Mouse (Mus musculus) activated CD4-positive, CD25-positive, alpha-beta regulatory T cell, adult 9 weeks (primary cell): ENCODE measurements around the gene Prss33. TPM values are rescaled to one million over a fixed set of nuclear protein-coding genes. Genes with fewer than 3 reads are reported as not detected.

Experiments
- polyA plus RNA-seq: library from polyadenylated mRNA; unstranded; fragments of 100-300 nt; shearing (Covaris generic); gene quantifications from one replicate; pipeline ENCODE4 v1.2.1, GENCODE M21; 2017

Prss33 gene
- 0.49 TPM for polyA plus RNA-seq

DNA sequence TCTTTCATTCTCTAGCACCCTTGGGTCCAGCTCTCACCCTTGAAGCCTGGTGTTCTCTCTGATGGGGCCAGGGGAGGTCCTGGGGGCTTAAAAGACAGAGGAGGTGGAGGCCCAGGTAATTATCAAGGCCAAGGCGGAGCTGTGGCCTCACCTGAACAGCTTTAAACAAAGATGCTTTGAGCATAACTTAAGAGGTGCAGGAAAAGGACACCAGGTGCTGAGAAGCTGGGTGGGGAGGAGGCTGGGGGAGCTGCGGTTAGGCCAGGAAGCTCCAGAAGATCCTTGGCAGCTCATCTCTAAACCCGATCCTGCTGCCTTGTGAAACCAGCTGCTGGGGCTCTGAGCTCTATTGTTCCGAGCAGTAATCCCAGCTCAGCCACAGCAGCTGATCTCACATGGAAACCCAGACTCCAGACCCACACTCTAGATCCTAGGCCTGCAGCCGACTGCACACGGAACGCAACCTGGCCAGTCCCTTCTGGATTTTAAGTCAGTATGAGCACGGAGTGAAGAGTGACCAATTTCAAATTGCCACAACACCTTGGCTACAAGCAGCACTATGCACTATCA is at the start of gene Prss33:
TSS of gene Prss33 (minus strand) at position 51 of the 570 bp plus-strand sequence.

GRCm38 (mm10) chr17:23880576-23880975 is 44.7 kb upstream of the Prss33 start, which contains the start of the genes Dcpp1 and Dcpp2:
TSS of gene Dcpp1 (plus strand) at chr17:23880876.
TSS of gene Dcpp2 (plus strand) at chr17:23880880.

GRCm38 (mm10) chr17:23867756-23868155 is 31.9 kb upstream of the Prss33 start, which contains the start of gene Prss21:
TSS of gene Prss21 (plus strand) at chr17:23868056.

GRCm38 (mm10) chr17:23843812-23844273 is 8.0 kb upstream of the Prss33 start, which contains the start of the genes Prss32 and Prss41:
TSS of gene Prss32 (plus strand) at chr17:23843855.
TSS of gene Prss41 (minus strand) at chr17:23844172.

GRCm38 (mm10) chr17:23829064-23829619 is 6.7 kb downstream of the Prss33 start, which contains the start of gene Elob:
TSS of gene Elob (minus strand) at chr17:23829136.

DNA sequence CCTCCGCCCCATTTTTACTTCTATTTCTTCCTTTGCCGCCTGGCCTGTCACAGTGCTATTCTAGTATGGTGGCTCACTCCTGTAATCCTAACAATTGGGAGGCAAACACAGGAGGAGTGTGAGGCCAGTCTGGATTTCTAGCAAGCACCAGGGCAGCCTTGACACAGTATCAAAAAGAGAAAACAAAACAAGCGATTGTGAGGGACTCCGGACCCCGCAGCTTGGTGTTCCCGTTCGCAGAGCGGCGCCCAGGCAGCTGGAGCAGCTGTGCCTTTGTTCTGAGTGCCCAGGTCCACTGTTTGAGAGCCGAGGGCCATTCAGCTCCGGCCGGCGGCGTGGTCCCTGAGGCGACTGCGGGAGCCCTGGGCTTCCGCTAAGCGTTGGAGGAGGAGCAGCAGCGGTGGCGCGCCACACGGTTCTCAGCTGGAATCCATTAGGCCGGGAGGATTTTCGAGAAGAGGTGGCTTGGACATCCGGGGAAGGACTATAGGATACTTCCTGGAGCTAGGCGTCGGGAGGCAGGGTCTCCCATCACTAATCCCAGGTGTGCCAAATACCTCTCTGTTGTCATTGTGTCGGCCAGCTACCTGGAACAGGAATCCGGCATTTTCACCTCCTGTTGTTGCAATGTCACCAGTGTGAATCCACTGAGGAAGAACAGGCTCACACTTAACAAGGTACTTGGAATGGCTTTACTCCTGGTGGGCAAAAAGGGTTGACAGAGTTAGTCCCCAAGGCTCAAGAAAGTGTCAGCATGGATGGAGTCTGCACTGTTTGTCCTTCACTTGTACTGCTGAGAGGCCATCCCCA is 45.4 kb downstream of the Prss33 start, which contains the start of gene Srrm2:
TSS of gene Srrm2 (plus strand) at position 264 of the 810 bp plus-strand sequence.

DNA sequence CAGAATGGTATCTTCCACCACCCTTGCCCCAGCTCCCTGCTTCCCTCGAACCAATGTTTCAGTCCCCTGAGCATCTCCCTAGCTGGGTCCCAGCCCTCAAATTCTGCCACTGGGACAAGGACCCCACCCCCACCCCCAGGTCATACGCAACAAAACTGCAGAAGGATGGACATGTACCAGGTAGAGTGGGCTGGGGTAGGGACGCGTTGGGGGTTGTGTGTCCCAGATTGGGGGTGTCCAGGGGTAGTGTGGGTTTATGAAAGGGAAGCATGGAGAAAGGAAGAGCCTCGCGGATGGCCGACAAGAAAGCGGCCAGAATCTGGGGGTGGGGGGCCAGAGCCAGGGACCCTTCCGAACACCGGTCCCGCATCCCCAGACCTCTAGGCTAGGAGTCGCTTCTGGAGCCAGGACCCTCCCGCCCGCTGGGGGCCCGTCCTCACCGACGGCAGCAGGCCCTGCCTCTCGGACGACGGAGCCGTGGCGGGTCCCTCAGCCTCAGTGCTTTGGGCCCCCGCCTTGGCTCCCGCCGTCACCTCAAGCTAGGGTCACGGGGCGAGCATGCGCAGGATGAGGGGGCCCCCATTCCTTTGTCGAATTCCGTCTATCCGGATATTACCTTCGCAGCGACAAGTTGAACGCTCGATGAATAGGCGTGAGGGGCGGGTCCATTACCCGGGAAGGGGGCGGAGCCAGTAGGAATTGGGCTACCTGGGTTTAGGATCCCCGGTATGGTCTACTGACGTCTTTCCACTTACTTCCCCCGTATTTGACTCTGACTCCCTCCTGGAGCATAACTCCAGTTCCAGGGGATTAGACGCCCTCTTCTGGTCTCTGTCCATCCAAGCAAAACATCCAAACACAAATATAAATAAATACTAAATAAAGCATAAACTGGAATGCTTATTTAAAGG is 50.0 kb downstream of the Prss33 start, which contains the start of gene Flywch2:
TSS of gene Flywch2 (minus strand) at position 521 of the 911 bp plus-strand sequence.

Other genes starting within 250 kb of the Prss33 start
- gene Zfp13, start 236.6 kb downstream of the Prss33 start, polyA plus RNA-seq = not detected
- 0.89 TPM for gene Zscan10, start 235.2 kb downstream of the Prss33 start, polyA plus RNA-seq
- 0.60 TPM for gene Mmp25, start 190.8 kb downstream of the Prss33 start, polyA plus RNA-seq
- gene Bicdl2, start 175.6 kb downstream of the Prss33 start, polyA plus RNA-seq = not detected
- gene Hcfc1r1, start 162.5 kb downstream of the Prss33 start, polyA plus RNA-seq = 64.9 TPM
- 31.2 TPM for gene Thoc6, start 162.2 kb downstream of the Prss33 start, polyA plus RNA-seq
- gene Tnfrsf12a, start 158.6 kb downstream of the Prss33 start, polyA plus RNA-seq = 6.5 TPM
- gene Cldn6, start 156.8 kb downstream of the Prss33 start, polyA plus RNA-seq = not detected
- not detected for gene Cldn9, start 152.0 kb downstream of the Prss33 start, polyA plus RNA-seq
- not detected for gene 1520401A03Rik, start 113.3 kb downstream of the Prss33 start, polyA plus RNA-seq
- gene Pkmyt1, start 109.7 kb downstream of the Prss33 start, polyA plus RNA-seq = 19.9 TPM
- gene Paqr4, start 95.2 kb downstream of the Prss33 start, polyA plus RNA-seq = 8.8 TPM
- 5.7 TPM for gene Kremen2, start 90.2 kb downstream of the Prss33 start, polyA plus RNA-seq
- gene Flywch1, start 64.5 kb downstream of the Prss33 start, polyA plus RNA-seq = 31.6 TPM
- gene Flywch2, start 50.0 kb downstream of the Prss33 start, polyA plus RNA-seq = 4.9 TPM
- 454 TPM for gene Srrm2, start 45.5 kb downstream of the Prss33 start, polyA plus RNA-seq
- gene Elob, start 6.9 kb downstream of the Prss33 start, polyA plus RNA-seq = 708 TPM
- gene Prss32, start 7.8 kb upstream of the Prss33 start, polyA plus RNA-seq = not detected
- gene Prss41, start 8.1 kb upstream of the Prss33 start, polyA plus RNA-seq = 5.6 TPM
- not detected for gene Prss21, start 32.0 kb upstream of the Prss33 start, polyA plus RNA-seq
- not detected for gene Dcpp1, start 44.8 kb upstream of the Prss33 start, polyA plus RNA-seq
- gene Dcpp2, start 44.8 kb upstream of the Prss33 start, polyA plus RNA-seq = not detected
- gene Dcpp3, start 81.4 kb upstream of the Prss33 start, polyA plus RNA-seq = not detected
- not detected for gene Sbp, start 105.6 kb upstream of the Prss33 start, polyA plus RNA-seq
- not detected for gene Sbpl, start 119.2 kb upstream of the Prss33 start, polyA plus RNA-seq
- gene Prss30, start 144.5 kb upstream of the Prss33 start, polyA plus RNA-seq = 0.61 TPM
- not detected for gene Prss22, start 162.0 kb upstream of the Prss33 start, polyA plus RNA-seq
- gene Prss27, start 202.1 kb upstream of the Prss33 start, polyA plus RNA-seq = 0.88 TPM
- gene Kctd5, start 237.4 kb upstream of the Prss33 start, polyA plus RNA-seq = 8.6 TPM